Mouse (Mus musculus): ENCODE results near the gene Alk. TPM values are rescaled to one million over a fixed set of nuclear protein-coding genes. Genes with fewer than 3 reads are reported as not detected.
"Not testable (repeated sequence)": the region's sequence is repeated elsewhere in the genome, so short reads cannot be mapped to it uniquely, and the experiment has no call there.

Alk gene
- polyA plus RNA-seq, 1 experiment from 2014 or later, result 0.43 TPM

- H3K4me1 ChIP-seq (replicated peaks); H3K9ac ChIP-seq; H3K4me2 ChIP-seq; ATAC-seq (ENCODE audit: insufficient number of reproducible peaks, low FRiP score); H3K27me3 ChIP-seq (replicated peaks); H3K9me3 ChIP-seq (replicated peaks); H3K36me3 ChIP-seq; H3K27ac ChIP-seq (ENCODE audit: poor library complexity, severe bottlenecking); H3K4me3 ChIP-seq: not testable (repeated sequence)
- 83% methylated on average over 7 of the region's 7 CpGs for WGBS
These were observed 125.2 kb downstream of the Alk start for GRCm38 (mm10) chr17:72479260-72479659.

GRCm38 (mm10) chr17:72477889-72478405 is 126.5 kb downstream of the Alk start:
- Histone ChIP-seq H3K4me2 (no peak overlapping the region), H3K27ac (ENCODE audit: poor library complexity, severe bottlenecking) (no peak overlapping the region), H3K27me3 (replicated peaks) (no peaks in the 10 kb centered on the region), H3K9me3 (replicated peaks) (no peaks in the 10 kb centered on the region), H3K9ac (no peak overlapping the region), H3K4me3 (no peak overlapping the region), H3K4me1 (replicated peaks) (peaks cover 4% of the 10 kb centered on the region; the same call in 1 of the 2 replicates), H3K36me3 (no peaks in the 10 kb centered on the region)
- 64% methylated on average over 5 of the region's 5 CpGs for WGBS
- ATAC-seq (ENCODE audit: insufficient number of reproducible peaks, low FRiP score), result no peak

- 43% methylated on average over 4 of the region's 4 CpGs for WGBS
- no peak overlapping the region for H3K4me2 ChIP-seq
- H3K9me3 ChIP-seq (replicated peaks), result no peaks in the 10 kb centered on the region
- peaks cover 4% of the 10 kb centered on the region; the same call in 1 of the 2 replicates for H3K4me1 ChIP-seq (replicated peaks)
- H3K9ac ChIP-seq, result no peak overlapping the region
- ATAC-seq (ENCODE audit: insufficient number of reproducible peaks, low FRiP score), result no peak
- no peak overlapping the region for H3K4me3 ChIP-seq
- no peaks in the 10 kb centered on the region for H3K27me3 ChIP-seq (replicated peaks)
- H3K27ac ChIP-seq (ENCODE audit: poor library complexity, severe bottlenecking), result no peak overlapping the region
- H3K36me3 ChIP-seq, result no peaks in the 10 kb centered on the region
These were observed 127.5 kb downstream of the Alk start for GRCm38 (mm10) chr17:72476956-72477355.

- ATAC-seq (ENCODE audit: insufficient number of reproducible peaks, low FRiP score), result no peak
- WGBS, result 69% methylated on average over 5 of the region's 5 CpGs
- no peaks in the 10 kb centered on the region for H3K36me3 ChIP-seq
- H3K9me3 ChIP-seq (replicated peaks), result no peaks in the 10 kb centered on the region
- no peaks in the 10 kb centered on the region for H3K27me3 ChIP-seq (replicated peaks)
- H3K4me3 ChIP-seq, result no peak overlapping the region
- no peak overlapping the region for H3K27ac ChIP-seq (ENCODE audit: poor library complexity, severe bottlenecking)
- peaks cover 4% of the 10 kb centered on the region; the same call in 1 of the 2 replicates for H3K4me1 ChIP-seq (replicated peaks)
- H3K4me2 ChIP-seq, result no peak overlapping the region
- no peak overlapping the region for H3K9ac ChIP-seq
These were observed 130.3 kb downstream of the Alk start for GRCm38 (mm10) chr17:72474166-72474565.

GRCm38 (mm10) chr17:72448477-72448876 is 155.9 kb downstream of the Alk start:
- no peak overlapping the region for H3K4me3 ChIP-seq
- WGBS, result 58% methylated on average over 4 of the region's 4 CpGs
- no peak for ATAC-seq (ENCODE audit: insufficient number of reproducible peaks, low FRiP score)

GRCm38 (mm10) chr17:72445204-72446177 is 158.9 kb downstream of the Alk start:
- Histone ChIP-seq H3K27me3 (replicated peaks) (no peaks in the 10 kb centered on the region), H3K4me1 (replicated peaks) (no peaks in the 10 kb centered on the region), H3K9me3 (replicated peaks) (0 out of 2 replicates have a peak, but pooled peaks cover 6% of the 10 kb centered on the region), H3K4me2 (no peak overlapping the region), H3K9ac (no peak overlapping the region), H3K4me3 (no peak overlapping the region), H3K36me3 (no peaks in the 10 kb centered on the region), H3K27ac (ENCODE audit: poor library complexity, severe bottlenecking) (no peak overlapping the region)
- ATAC-seq (ENCODE audit: insufficient number of reproducible peaks, low FRiP score), result no peak
- 62% methylated on average over 3 of the region's 3 CpGs for WGBS

More at GRCm38 (mm10) chr17:72448477-72448876, 155.9 kb downstream of the Alk start:
- H3K27ac ChIP-seq (ENCODE audit: poor library complexity, severe bottlenecking), result no peak overlapping the region
- no peak overlapping the region for H3K9ac ChIP-seq
- H3K4me1 ChIP-seq (replicated peaks), result no peaks in the 10 kb centered on the region
- H3K9me3 ChIP-seq (replicated peaks), result 0 out of 2 replicates have a peak, but pooled peaks cover 6% of the 10 kb centered on the region
- H3K4me2 ChIP-seq, result no peak overlapping the region
- H3K36me3 ChIP-seq, result no peaks in the 10 kb centered on the region
- H3K27me3 ChIP-seq (replicated peaks), result no peaks in the 10 kb centered on the region

- WGBS, result 77% methylated on average over 4 of the region's 4 CpGs
- Histone ChIP-seq H3K4me3 (no peak overlapping the region), H3K27me3 (replicated peaks) (no peaks in the 10 kb centered on the region), H3K4me2 (no peak overlapping the region), H3K9ac (no peak overlapping the region), H3K4me1 (replicated peaks) (no peaks in the 10 kb centered on the region), H3K9me3 (replicated peaks) (0 out of 2 replicates have a peak, but pooled peaks cover 4% of the 10 kb centered on the region), H3K36me3 (no peaks in the 10 kb centered on the region), H3K27ac (ENCODE audit: poor library complexity, severe bottlenecking) (no peak overlapping the region)
- no peak for ATAC-seq (ENCODE audit: insufficient number of reproducible peaks, low FRiP score)
These were observed 187.0 kb downstream of the Alk start for GRCm38 (mm10) chr17:72417451-72417850.

GRCm38 (mm10) chr17:72414676-72415075 is 189.8 kb downstream of the Alk start:
- H3K4me2 ChIP-seq, result no peak overlapping the region
- no peak for ATAC-seq (ENCODE audit: insufficient number of reproducible peaks, low FRiP score)
- no peaks in the 10 kb centered on the region for H3K36me3 ChIP-seq
- 0 out of 2 replicates have a peak, but pooled peaks cover 4% of the 10 kb centered on the region for H3K9me3 ChIP-seq (replicated peaks)
- no peak overlapping the region for H3K4me3 ChIP-seq
- no peaks in the 10 kb centered on the region for H3K27me3 ChIP-seq (replicated peaks)
- no peaks in the 10 kb centered on the region for H3K4me1 ChIP-seq (replicated peaks)
- no peak overlapping the region for H3K27ac ChIP-seq (ENCODE audit: poor library complexity, severe bottlenecking)
- no peak overlapping the region for H3K9ac ChIP-seq

GRCm38 (mm10) chr17:72404813-72405212 is 199.6 kb downstream of the Alk start:
- Histone ChIP-seq H3K4me1 (replicated peaks) (no peaks in the 10 kb centered on the region), H3K36me3 (no peaks in the 10 kb centered on the region), H3K27ac (ENCODE audit: poor library complexity, severe bottlenecking) (no peak overlapping the region), H3K4me2 (no peak overlapping the region), H3K4me3 (no peak overlapping the region), H3K27me3 (replicated peaks) (no peaks in the 10 kb centered on the region), H3K9ac (no peak overlapping the region), H3K9me3 (replicated peaks) (no peaks in the 10 kb centered on the region)
- no peak for ATAC-seq (ENCODE audit: insufficient number of reproducible peaks, low FRiP score)
- 59% methylated on average over 2 of the region's 2 CpGs for WGBS

- 72% methylated on average over 3 of the region's 3 CpGs for WGBS
- no peaks in the 10 kb centered on the region for H3K9me3 ChIP-seq (replicated peaks)
These were observed 202.6 kb downstream of the Alk start for GRCm38 (mm10) chr17:72401861-72402260.

GRCm38 (mm10) chr17:72401349-72401748 is 203.1 kb downstream of the Alk start:
- no peak overlapping the region for H3K4me2 ChIP-seq
- WGBS, result 80% methylated on average over 2 of the region's 2 CpGs
- no peaks in the 10 kb centered on the region for H3K9me3 ChIP-seq (replicated peaks)
- no peaks in the 10 kb centered on the region for H3K4me1 ChIP-seq (replicated peaks)
- no peaks in the 10 kb centered on the region for H3K36me3 ChIP-seq
- H3K27me3 ChIP-seq (replicated peaks), result no peaks in the 10 kb centered on the region
- ATAC-seq (ENCODE audit: insufficient number of reproducible peaks, low FRiP score), result no peak
- H3K27ac ChIP-seq (ENCODE audit: poor library complexity, severe bottlenecking), result no peak overlapping the region
- H3K9ac ChIP-seq, result no peak overlapping the region
- no peak overlapping the region for H3K4me3 ChIP-seq

More at GRCm38 (mm10) chr17:72401861-72402260, 202.6 kb downstream of the Alk start:
- Histone ChIP-seq H3K4me2 (no peak overlapping the region), H3K9ac (no peak overlapping the region), H3K4me1 (replicated peaks) (no peaks in the 10 kb centered on the region), H3K27ac (ENCODE audit: poor library complexity, severe bottlenecking) (no peak overlapping the region), H3K36me3 (no peaks in the 10 kb centered on the region), H3K27me3 (replicated peaks) (no peaks in the 10 kb centered on the region), H3K4me3 (no peak overlapping the region)
- ATAC-seq (ENCODE audit: insufficient number of reproducible peaks, low FRiP score), result no peak
